Mouse (Mus musculus): Measurements from ENCODE around the gene Bri3. TPM values are rescaled to one million over a fixed set of nuclear protein-coding genes. Genes with fewer than 3 reads are reported as not detected.

Bri3 gene
- polyA plus RNA-seq, 1 experiment: 104 TPM

GRCm38 (mm10) chr5:144215992-144216391 lies 28.2 kb upstream of the Bri3 start:
- Histone ChIP-seq H3K4me1 (ENCODE audit: control insufficient read depth, insufficient read depth, low read length) (peaks cover 8% of the 10 kb centered on the region), H3K27ac (ENCODE audit: insufficient read depth, low read length) (no peak overlapping the region), H3K4me3 (ENCODE audit: insufficient read depth, low read length) (no peak overlapping the region)
- no peak for TF ChIP-seq CTCF (IDR thresholded peaks at IDR 0.05; ENCODE audit: extremely low read depth, insufficient read depth, low read length)
- no peak for TF ChIP-seq POLR2A (IDR thresholded peaks at IDR 0.05; ENCODE audit: extremely low read depth, insufficient read depth, low read length)

GRCm38 (mm10) chr5:144218061-144218460 lies 26.2 kb upstream of the Bri3 start:
- H3K4me1 ChIP-seq (ENCODE audit: control insufficient read depth, insufficient read depth, low read length): peaks cover 12% of the 10 kb centered on the region

GRCm38 (mm10) chr5:144219306-144219705 lies 24.9 kb upstream of the Bri3 start:
- Histone ChIP-seq H3K27ac (ENCODE audit: insufficient read depth, low read length) (no peak overlapping the region), H3K4me1 (ENCODE audit: control insufficient read depth, insufficient read depth, low read length) (peaks cover 12% of the 10 kb centered on the region), H3K4me3 (ENCODE audit: insufficient read depth, low read length) (no peak overlapping the region)
- TF ChIP-seq POLR2A (IDR thresholded peaks at IDR 0.05; ENCODE audit: extremely low read depth, insufficient read depth, low read length) (no peak), CTCF (IDR thresholded peaks at IDR 0.05; ENCODE audit: extremely low read depth, insufficient read depth, low read length) (no peak)

More at GRCm38 (mm10) chr5:144218061-144218460, 26.2 kb upstream of the Bri3 start:
- Histone ChIP-seq H3K27ac (ENCODE audit: insufficient read depth, low read length) (no peak overlapping the region), H3K4me3 (ENCODE audit: insufficient read depth, low read length) (no peak overlapping the region)
- no peak for TF ChIP-seq CTCF (IDR thresholded peaks at IDR 0.05; ENCODE audit: extremely low read depth, insufficient read depth, low read length)
- no peak for TF ChIP-seq POLR2A (IDR thresholded peaks at IDR 0.05; ENCODE audit: extremely low read depth, insufficient read depth, low read length)

DNA sequence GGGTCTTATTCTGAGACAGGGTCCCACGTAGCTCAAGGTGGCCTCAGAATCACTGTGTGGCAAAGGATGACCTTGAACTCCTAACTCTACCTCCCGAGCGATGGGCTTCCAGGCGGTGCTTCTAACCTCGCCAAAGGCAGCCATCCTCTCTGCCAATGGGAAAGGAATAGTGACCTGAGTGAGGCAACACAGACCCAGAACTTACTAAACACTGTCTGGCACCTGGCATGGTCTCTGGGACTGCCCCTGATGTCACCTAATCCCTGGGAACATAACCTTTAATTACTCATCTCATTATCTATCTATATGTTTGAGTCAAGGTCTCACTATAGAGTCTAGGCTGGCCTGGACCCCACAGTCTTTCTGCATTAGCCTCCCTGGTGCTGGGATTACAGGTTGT lies 24.3 kb upstream of the Bri3 start:
- Histone ChIP-seq H3K4me1 (ENCODE audit: control insufficient read depth, insufficient read depth, low read length) (peaks cover 16% of the 10 kb centered on the region), H3K27ac (ENCODE audit: insufficient read depth, low read length) (no peak overlapping the region), H3K4me3 (ENCODE audit: insufficient read depth, low read length) (no peak overlapping the region)
- TF ChIP-seq CTCF (IDR thresholded peaks at IDR 0.05; ENCODE audit: extremely low read depth, insufficient read depth, low read length) (no peak), POLR2A (IDR thresholded peaks at IDR 0.05; ENCODE audit: extremely low read depth, insufficient read depth, low read length) (no peak)

- Histone ChIP-seq H3K27ac (ENCODE audit: insufficient read depth, low read length) (no peak overlapping the region), H3K4me3 (ENCODE audit: insufficient read depth, low read length) (no peak overlapping the region), H3K4me1 (ENCODE audit: control insufficient read depth, insufficient read depth, low read length) (peaks cover 17% of the 10 kb centered on the region)
- TF ChIP-seq CTCF (IDR thresholded peaks at IDR 0.05; ENCODE audit: extremely low read depth, insufficient read depth, low read length) (no peak), POLR2A (IDR thresholded peaks at IDR 0.05; ENCODE audit: extremely low read depth, insufficient read depth, low read length) (no peak)
Observed at GRCm38 (mm10) chr5:144221305-144221704, 22.9 kb upstream of the Bri3 start.

DNA sequence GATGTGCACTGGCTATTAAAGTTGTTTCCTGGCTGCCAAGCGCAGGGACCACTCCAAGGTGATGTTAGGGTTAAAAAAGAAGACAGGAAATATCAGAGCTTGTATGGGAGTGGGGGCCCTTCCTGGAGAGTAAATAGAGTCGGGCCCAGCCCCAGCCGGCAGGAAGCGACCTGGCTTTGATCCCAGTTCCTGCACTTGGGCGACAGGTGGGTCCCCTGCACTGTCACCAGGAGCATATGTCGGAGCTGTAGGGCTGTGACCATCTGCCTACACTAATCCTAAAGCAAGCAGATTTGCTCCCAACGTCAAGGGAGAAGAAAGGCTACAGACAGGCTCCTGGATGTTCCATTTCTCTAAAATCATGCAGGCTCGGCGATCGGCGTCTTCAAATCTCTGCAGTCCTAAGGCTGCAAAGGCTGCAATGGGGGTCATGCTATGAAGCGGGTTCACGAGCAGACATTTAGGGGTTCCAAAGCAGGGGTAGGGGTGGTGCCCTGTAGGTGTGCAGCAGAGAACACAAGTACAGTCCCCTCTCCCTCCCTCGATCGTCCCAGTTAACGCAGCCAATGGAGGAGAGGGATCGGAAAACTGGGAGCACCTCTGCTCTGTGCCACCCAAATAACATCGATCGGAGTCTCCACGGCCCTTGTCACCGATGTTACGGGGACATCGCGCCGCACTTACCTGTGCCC lies 21.3 kb upstream of the Bri3 start:
- Histone ChIP-seq H3K4me3 (ENCODE audit: insufficient read depth, low read length) (peak overlapping the region; percentile 87), H3K4me1 (ENCODE audit: control insufficient read depth, insufficient read depth, low read length) (peaks cover 17% of the 10 kb centered on the region), H3K27ac (ENCODE audit: insufficient read depth, low read length) (no peak overlapping the region; the same call in 1 of the 2 replicates)
- TF ChIP-seq CTCF (IDR thresholded peaks at IDR 0.05; ENCODE audit: extremely low read depth, insufficient read depth, low read length) (no peak), POLR2A (IDR thresholded peaks at IDR 0.05; ENCODE audit: extremely low read depth, insufficient read depth, low read length) (no peak)

- H3K4me1 ChIP-seq (ENCODE audit: control insufficient read depth, insufficient read depth, low read length): peaks cover 17% of the 10 kb centered on the region
- H3K27ac ChIP-seq (ENCODE audit: insufficient read depth, low read length): peak within 1 kb of the TSS; percentile 81
- peak within 1 kb of the TSS; percentile 87 for H3K4me3 ChIP-seq (ENCODE audit: insufficient read depth, low read length)
- TF ChIP-seq CTCF (IDR thresholded peaks at IDR 0.05; ENCODE audit: extremely low read depth, insufficient read depth, low read length) (no peak), POLR2A (IDR thresholded peaks at IDR 0.05; ENCODE audit: extremely low read depth, insufficient read depth, low read length) (peak; percentile 87)
Observed at GRCm38 (mm10) chr5:144223503-144223862, 20.8 kb upstream of the Bri3 start, which contains the start of gene Tecpr1. Gene Tecpr1, minus strand, starts transcription at chr5:144223615.

GRCm38 (mm10) chr5:144223899-144224816 lies 20.1 kb upstream of the Bri3 start:
- Histone ChIP-seq H3K4me3 (ENCODE audit: insufficient read depth, low read length) (peak overlapping the region; percentile 87), H3K27ac (ENCODE audit: insufficient read depth, low read length) (peak overlapping the region; percentile 81), H3K4me1 (ENCODE audit: control insufficient read depth, insufficient read depth, low read length) (peaks cover 15% of the 10 kb centered on the region)
- TF ChIP-seq POLR2A (IDR thresholded peaks at IDR 0.05; ENCODE audit: extremely low read depth, insufficient read depth, low read length): no peak
- TF ChIP-seq CTCF (IDR thresholded peaks at IDR 0.05; ENCODE audit: extremely low read depth, insufficient read depth, low read length): no peak

GRCm38 (mm10) chr5:144226220-144226619 lies 18.0 kb upstream of the Bri3 start:
- peaks cover 9% of the 10 kb centered on the region for H3K4me1 ChIP-seq (ENCODE audit: control insufficient read depth, insufficient read depth, low read length)
- H3K4me3 ChIP-seq (ENCODE audit: insufficient read depth, low read length): no peak overlapping the region
- TF ChIP-seq CTCF (IDR thresholded peaks at IDR 0.05; ENCODE audit: extremely low read depth, insufficient read depth, low read length): no peak
- no peak for TF ChIP-seq POLR2A (IDR thresholded peaks at IDR 0.05; ENCODE audit: extremely low read depth, insufficient read depth, low read length)
- H3K27ac ChIP-seq (ENCODE audit: insufficient read depth, low read length): no peak overlapping the region
